Mouse (Mus musculus) layer of hippocampus, adult 11-12 months (tissue): ENCODE data around the gene Fbxl5.
A peak's percentile ranks its signal among the peaks of the same experiment; 100 is the strongest.

ENCODE experiments used
- DNase-seq: peaks from one replicate; pipeline ENCODE4 v3.0.0; 2022; ENCODE audit warnings: low spot score

Fbxl5 gene

DNA sequence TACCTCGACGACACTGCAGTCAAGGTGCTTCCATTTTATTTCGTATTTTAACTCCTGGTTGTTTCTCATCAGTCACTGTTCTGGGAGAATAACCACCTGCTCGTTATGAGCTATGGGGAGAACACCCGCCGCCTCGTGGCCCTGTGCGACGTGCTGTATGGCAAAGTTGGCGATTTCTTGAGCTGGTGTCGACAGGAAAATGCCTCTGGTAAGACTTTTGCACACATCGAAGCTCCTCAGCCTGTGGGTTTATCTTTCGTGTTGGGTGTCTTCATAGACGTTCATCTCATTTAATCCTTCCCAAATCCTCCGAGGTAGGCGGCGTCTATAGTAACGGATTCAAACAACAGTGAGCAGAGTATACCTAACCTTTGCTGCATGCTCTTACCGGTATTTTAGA lies at the start of gene Fbxl5:
Fbxl5 (minus strand) TSS at position 101 of the 400 bp plus-strand sequence.
- DNase-seq = no peak

DNA sequence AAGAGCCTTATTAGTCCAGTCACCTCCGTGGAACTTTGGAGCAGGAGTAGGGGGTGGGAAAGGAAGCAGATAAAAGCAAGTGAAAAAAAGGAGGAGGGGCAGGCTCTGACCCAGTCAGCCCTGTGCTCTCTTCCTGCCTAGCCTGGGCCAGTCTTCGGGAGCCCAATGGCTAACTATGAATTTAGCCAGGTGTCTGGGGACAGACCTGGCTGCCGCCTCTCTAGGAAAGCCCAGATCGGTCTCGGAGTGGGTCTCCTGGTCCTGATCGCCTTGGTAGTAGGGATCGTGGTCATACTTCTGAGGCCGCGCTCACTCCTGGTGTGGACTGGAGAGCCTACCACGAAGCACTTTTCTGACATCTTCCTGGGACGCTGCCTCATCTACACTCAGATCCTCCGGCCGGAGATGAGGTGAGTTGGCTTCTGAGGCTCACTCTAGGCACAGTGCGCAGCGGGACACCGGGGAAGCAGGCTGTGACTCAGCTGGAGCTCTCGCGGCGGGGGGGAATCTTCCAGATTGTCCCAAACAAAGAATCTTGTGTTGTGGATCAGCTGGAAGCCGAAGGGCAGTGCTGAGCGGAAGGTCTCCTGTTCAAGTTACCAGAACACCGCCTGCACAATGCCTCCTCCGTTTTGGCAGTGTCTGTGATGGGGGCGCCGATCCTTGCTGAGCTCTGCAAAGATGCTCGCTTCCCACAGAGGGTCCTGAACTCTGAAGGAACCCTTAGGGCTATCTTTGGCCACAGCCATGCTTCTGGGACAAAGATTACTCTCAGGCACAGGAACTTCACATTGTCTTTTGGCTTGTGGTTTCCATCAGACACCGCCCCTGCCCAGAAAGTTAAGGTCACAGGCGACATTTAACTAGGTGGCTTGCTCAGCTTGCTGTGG lies 47.5 kb upstream of the Fbxl5 start:
- peak; percentile 18 for DNase-seq

DNA sequence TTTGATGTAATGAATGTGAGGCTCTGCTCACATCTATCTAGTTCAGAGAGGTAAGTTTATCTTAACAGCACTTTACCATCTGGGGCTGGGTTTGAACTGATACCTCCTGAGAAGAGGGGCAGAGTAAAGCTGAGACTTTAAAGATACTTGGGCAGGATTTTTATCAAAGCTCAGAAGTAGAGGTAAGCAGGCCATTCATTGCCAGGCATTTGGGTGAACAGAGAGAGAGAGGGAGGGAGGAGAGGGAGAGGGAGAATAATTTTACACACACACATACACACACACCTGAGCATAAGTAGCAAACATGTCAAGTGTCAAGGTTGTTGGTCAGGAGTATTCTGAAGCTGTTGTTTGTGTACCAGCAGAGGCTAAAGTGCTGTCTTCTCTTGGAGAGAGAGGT lies 46.8 kb upstream of the Fbxl5 start, which contains the start of gene Cd38:
Cd38 (plus strand) TSS at position 301 of the 400 bp plus-strand sequence.
- DNase-seq = no peak

GRCm38 (mm10) chr5:43865316-43865715 lies 43.9 kb upstream of the Fbxl5 start:
- DNase-seq = no peak

DNA sequence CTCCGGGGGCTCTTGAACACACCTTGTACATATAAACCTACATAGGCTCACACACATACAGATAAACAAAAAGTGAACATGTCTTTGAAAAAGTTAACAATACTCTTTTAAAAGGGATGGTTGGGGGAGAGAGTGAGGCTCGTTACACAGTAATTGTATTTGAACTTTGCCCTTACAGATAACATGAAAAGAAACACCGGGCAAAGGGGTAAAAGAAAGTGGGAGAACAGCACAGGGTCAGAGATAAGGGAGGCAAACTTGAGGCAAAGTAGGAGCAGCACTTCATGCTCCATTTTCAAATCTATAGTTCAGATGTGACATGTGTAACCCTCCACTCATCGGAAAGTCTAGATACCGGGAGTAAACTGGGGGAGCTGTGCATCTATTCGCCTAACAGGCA lies 42.2 kb upstream of the Fbxl5 start:
- DNase-seq = no peak

DNA sequence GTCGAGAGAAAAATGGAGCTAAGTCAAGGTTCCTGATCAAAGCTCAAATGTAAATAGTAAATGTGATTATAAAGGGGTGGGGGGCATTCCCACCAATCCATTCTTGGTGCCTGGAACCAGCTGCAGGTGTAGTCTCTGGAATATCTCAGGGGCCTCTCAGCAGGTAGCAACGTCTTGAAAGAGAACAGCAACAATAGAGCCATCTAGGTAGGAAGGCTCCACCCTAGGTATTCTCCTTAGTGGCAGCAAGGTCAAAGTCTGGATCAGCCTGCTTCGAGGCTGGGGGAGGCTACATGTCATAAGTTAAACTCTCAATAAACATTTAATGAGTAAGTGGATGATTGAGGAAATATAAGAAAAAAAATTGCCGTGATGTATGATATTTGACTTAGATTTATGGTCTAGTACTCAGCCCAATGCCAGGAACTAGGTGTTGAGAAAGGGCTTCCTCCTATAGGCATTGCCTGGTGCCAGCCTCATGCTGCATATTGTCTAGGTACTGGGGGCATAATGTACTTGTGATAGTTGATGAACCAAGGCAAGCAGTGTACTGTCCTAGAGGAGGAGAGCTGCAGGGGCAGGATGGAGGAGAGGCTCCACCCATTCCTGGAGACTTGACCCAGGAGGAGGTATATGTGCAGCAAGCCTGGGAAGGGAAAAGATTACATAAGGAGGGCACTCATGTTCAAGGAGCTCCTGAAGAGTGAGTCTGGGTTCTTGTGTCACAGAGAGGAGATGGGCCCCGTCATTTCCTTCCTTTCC lies 39.4 kb upstream of the Fbxl5 start:
- no peak for DNase-seq

GRCm38 (mm10) chr5:43860096-43860495 lies 38.7 kb upstream of the Fbxl5 start:
- no peak for DNase-seq

GRCm38 (mm10) chr5:43859663-43860062 lies 38.2 kb upstream of the Fbxl5 start:
- DNase-seq = no peak

- no peak for DNase-seq
Measured at GRCm38 (mm10) chr5:43855769-43856168, 34.3 kb upstream of the Fbxl5 start.

DNA sequence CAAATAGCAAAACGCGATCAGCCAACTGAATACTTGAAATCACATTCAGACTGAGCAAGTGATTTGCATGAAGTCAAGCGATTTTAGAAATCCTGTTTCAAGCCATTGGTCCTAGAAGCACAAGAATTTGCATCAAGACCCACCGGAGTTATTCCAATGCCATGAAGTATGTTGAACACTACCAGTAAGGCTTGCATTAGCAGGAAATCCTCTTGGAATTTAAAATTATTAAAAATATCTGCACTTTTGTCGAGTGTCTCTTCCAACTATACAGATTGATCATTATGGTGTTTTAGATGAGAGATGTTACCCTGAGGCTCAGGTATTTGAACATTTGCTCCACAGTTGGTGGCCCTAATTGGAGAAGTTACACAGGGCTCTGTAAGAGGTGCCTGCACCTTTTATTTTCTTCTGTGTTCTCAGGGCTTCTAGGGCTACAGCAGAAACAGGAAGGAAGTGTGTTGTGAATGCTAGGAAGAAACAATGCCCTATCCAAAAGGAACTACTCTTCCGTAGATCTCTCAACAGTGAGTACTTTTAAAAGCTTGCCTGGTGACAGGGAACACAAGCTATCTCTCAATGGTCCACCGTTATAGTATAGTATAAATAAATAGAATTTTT lies 32.5 kb upstream of the Fbxl5 start:
- DNase-seq = no peak

DNA sequence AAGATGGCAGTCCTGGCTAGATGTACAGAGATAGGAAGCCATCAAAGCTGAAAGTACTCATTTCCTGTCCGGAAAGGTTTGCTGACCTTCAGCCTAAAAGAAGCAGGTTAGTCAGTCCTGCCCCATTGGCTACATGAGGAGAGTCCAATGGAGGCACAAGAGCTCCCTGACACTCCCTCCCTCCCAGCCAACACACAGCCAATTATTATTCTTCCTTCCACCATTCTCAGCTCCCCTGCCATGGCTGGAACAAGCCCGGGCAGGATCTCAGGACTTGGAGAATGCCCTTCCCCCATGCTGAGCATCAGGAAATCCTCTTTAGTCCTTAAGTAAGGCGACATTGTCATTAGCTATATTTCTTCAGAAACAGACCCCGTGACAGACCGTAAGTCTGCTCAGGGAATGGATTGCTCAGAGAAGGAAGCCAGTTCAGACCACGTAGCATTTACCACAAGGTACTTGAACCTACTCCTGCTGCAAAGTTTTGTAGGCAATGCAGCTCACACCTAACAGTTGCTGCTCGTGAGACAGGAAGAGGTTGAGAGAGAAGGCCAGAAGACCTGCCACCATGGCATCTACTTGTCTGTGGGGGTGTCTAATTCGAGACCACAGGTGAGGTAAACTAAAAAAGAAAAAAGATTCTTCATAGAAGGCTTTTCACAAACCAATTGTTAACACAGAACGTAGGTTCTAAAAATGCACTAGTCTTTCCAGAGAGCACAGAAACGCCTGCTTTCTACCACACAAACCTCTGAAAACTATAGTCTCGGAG lies 31.8 kb upstream of the Fbxl5 start:
- no peak for DNase-seq

DNA sequence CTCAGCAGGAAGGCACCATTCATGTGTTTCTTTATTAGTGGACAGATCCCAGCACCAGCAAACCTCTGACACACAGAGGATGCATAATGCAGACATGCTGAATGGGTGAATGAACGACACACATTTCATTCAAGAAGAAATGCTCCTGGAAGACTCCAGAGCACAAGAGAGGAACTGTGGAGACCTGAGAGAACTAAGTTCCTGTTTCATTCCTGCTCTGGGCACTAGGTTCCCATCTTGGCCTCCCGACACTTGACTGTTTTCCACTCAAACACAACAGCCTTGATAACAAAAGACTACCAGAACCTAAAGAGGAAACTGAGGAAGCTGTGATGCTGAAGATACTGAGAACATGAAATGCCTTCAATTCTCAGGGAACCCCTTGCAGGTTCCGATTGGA lies 26.8 kb upstream of the Fbxl5 start:
- DNase-seq = no peak

DNA sequence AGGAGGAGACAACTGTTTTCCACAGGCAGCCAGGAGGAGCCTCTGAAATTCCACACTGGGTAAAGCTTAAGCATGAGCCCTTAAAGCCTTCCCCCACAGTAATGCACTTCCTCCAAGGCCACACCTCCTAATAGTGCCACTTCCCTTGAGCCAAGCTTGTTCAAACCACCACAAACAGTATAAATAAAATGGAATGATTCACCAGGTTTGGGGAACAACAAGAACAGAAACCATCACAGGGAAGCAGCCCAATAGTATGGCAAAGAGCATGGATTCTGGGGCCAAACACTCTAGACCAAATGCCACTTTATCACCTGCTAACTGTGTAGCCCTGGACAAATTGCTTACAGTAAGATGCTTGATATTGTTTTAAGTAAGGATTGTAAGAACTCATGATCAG lies 26.1 kb upstream of the Fbxl5 start:
- DNase-seq = no peak

DNA sequence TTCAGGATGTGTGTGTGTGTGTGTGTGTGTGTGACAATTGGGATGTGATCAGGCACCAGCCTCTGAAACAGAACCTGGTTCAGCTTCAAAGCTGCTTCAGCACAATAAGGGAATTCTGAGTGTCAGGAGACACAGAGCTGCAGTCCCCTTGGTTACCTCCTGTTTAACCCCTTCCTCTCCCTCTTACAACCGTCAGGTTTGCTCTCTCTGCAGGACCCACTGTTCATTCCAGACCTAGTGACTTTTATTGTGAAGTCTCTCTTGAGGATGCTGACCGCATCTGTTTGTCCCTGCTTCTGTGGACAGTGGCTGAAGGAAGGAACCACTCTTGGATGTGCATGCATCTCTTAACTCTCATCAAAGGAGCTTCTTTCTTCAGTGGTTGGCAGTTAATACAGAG lies 24.8 kb upstream of the Fbxl5 start:
- no peak for DNase-seq

GRCm38 (mm10) chr5:43845646-43846045 lies 24.2 kb upstream of the Fbxl5 start:
- no peak for DNase-seq

GRCm38 (mm10) chr5:43845083-43845482 lies 23.6 kb upstream of the Fbxl5 start:
- no peak for DNase-seq

DNA sequence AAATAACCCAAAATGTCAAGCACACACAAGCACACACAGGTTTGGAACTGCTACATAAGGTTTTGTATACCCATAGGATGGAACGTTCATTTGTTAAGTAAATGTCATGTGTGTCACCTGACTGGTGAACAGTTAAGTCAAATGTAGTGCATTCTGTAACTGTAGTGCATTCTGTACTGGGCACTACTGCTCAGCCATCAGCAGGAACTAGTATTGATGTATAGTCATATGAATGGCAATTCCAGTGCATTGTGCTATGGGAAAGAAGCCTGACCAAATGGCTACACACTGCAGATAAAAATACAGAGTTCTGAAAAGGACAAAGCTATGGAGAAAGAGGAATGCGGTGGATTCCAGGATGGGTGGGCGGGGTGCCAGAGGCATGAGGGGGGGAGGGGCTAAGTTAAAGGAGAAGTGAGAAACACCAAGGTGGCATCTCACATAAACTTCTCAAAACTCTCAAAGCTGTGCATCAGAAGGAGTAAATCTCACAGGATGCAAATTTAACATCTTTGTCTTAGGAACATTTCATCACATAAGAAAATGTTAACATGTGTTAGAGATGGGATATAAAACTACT lies 21.2 kb upstream of the Fbxl5 start:
- DNase-seq = no peak

DNA sequence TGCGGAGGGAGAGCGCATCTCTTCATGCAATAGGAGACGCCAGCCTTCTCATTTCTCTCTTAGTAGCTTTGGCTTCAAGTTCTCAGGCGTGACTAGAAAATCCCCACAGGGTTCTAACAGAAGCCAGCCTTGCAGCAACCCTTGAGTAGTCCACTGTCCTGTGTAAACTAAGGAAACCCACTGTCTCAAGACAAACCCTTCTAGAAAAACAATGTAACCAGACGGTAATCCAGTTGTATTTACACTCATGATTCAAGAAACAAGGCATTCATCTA lies 20.5 kb upstream of the Fbxl5 start:
- DNase-seq = no peak

DNA sequence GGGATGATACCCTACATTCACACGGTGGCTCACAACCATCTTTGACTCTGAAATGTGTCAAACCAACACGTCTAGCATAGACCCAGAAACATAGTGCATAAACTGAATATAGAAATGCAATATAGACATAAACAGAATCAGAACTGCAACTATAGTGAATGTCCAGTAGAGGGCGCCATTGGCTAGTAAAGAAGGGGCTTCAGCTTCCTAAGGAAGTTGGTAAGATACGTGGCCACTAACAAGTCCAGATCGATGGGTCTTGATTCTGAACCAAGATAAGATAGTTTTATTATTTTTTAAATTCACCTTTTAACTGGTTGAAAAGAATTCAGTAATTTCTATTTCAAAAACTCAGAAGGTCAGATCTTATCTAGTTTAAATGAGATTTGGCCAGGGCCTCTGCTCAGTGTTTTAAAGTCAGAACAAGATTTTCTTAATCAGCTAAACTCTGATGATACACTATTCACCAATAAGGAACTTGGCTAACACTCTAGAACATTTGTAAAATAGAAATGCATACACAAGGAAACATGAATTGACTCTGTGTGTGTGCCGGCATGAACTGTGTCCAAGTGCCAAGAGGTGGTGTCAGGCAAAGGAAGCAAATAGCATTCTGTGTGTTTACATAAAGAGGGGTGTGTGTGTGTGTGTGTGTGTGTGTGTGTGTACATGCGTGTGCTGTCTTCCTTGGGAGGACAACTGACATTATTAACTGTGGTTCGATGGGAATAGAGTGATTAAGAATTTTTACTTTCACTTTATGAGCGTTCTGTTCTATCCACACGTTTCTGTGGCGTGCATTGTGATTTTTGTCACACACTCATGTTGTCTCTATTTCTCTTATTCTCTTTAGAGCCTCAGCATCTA lies 19.9 kb upstream of the Fbxl5 start:
- no peak for DNase-seq

GRCm38 (mm10) chr5:43837372-43837771 lies 15.9 kb upstream of the Fbxl5 start:
- peak; percentile 57 for DNase-seq

DNA sequence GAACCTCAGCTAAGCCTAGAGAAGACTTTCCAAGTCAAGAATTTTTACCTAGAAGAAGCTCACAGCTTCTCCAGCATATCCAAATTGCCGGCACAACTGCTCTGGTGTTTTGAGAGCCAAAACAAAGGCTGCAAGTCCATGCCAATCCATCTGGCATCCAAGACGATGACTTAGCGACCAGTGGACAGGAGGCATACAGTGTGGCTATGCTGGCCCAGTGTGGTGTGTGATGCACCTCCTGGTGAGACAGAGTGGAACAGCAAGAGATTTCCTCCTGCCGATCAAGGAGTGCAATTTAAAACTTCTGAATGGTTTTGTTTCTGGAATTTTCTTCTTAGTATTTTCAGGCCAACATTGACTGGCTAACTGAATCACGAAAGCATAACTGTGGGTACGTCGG lies 15.2 kb upstream of the Fbxl5 start:
- no peak for DNase-seq
